Mouse (Mus musculus) bone marrow macrophage, adult 2 months (primary cell): ENCODE measurements around the gene Cyp4a29.
"Not testable (repeated sequence)": the region's sequence is repeated elsewhere in the genome, so short reads cannot be mapped to it uniquely, and the experiment has no call there.

Experiments used
- CTCF ChIP-seq: IDR thresholded peaks from 2 replicates; pipeline ENCODE4 v1.5.1; 2012; ENCODE audit warnings: low read depth, mild to moderate bottlenecking, low read length, moderate library complexity
- POLR2A ChIP-seq: IDR thresholded peaks from 2 replicates; pipeline ENCODE4 v1.6.1; 2012; ENCODE audit warnings: mild to moderate bottlenecking, low read depth, low read length, borderline replicate concordance

DNA sequence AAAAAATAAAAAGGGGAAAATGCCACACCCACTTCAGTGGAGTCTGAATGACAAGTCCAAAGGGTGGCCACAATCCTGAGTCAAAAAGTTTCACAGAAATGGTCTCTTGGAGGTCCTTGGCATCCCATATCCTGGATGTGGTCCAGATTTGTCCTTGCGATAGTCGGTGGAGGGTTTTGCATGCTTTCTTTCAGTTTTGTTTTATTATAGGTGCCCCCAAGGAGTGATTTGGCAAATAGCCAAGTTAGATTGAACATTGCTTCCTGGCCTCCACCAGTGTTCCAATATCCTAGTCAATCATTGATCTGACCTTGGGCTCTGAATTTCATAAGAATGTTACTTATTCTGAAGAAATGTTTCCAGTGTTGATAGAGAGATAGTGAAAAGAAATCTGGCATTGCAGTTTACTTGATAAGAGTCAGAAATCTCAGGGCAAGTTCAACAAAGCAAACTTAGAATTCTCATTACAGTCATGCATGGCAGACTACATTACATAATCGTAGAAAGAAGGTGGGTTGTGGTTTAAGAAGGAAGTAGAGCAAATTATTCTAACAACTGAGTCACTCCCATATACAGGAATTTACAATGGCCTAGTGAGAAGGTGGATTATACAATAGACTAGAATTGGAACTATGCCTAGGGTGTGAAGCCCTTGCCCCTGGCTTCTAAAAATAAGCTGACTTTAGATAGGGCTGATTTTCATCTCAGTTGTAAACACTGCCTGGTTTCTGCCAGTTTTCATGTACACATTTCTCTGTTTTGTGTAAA lies 36.5 kb downstream of the Cyp4a29 start:
- not testable (repeated sequence) for TF ChIP-seq CTCF, POLR2A
